Mouse (Mus musculus) lung, postnatal 14 days (tissue): ENCODE data around the gene Arid2.
A peak's percentile ranks its signal among the peaks of the same experiment; 100 is the strongest.
"Not testable (repeated sequence)": the region's sequence is repeated elsewhere in the genome, so short reads cannot be mapped to it uniquely, and the experiment has no call there.

ENCODE experiments used
- DNase-seq: peaks from one replicate; pipeline ENCODE4 v3.0.0; 2021

Gene Arid2

DNA sequence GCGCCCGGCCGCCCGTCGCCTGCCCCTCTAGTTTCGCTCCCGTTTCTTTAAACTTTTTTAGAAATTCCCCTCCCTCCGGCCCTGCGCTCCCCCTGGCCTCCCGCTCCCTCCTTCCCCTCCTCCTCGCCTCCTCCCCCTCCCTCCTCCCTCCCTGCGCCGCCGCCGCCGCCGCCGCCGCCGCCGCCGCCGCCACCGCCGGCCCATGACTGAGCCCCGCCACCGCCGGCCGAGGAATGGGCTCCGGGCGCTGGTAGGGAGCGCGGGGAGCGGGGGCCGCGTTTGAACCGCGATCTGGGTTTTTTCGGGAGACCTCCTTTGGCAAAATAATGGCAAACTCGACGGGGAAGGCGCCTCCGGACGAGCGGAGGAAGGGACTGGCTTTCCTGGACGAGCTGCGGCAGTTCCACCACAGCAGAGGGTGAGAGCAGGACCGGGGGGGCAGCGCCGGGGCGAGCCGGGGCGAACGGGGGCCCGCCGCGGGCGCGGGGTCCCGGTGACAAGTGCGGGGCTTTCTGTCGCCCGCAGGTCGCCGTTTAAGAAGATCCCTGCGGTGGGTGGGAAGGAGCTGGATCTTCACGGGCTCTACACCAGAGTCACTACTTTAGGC is at the start of gene Arid2:
Gene Arid2 (plus strand): TSS at position 150 of the 607 bp plus-strand sequence.
- peak; percentile 71 for DNase-seq

DNA sequence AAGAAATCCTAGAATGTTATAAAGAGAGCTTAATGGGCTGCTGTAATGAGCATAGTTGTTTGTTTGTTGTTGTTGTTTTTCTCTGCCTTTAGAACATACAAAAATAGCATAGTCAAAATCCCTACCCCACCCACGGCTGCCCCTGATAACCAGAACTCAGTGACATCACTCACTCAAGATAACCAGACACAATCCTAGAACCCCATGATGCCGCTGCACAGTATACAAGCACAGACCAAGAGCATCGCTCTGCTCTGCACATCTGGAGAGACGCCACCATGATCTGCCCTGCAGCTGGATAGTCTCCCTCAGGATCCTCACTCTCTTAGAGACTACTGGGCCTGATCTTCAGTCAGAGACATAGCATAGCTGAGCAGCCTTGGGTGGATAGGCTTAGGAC is 49.2 kb upstream of the Arid2 start:
- no peak for DNase-seq

DNA sequence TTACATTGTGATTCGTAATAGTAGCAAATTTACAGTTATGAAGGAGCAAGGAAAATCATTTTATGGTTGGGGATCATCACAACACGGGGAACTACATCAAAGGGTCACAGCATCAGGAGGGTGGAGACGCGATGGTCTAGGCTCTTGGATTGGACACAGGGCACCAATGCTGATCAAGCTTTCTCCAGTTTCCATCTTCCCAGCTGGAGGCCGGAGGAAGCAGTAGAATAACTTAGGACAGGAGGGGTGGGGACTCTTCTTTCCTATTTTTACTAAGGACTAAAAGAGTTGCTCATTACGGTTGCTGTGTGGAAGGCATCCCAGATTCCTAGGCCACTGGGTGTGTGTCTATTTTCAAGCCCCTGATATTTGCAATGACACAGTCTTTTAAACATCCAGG is 43.1 kb upstream of the Arid2 start:
- DNase-seq: no peak

DNA sequence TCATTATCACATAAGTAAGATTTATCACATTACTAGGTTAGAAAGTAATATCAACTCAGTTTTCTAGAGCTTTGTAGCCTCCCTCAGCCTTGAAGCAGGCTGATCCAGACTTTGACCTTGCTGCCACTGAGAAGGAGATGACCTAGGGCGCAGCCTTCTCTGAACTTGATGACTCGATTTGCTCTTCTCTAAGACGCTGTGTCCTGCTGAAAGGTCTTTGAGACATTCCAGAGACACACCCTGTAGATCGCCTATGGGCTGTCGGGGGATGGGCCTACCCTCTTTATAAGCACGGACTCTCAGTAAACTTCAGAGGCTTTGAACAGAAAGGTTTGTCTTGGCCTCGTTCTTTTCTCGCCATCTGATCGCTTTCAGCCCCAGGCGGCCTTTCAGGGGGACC is 42.6 kb upstream of the Arid2 start:
- DNase-seq: not testable (repeated sequence)

DNA sequence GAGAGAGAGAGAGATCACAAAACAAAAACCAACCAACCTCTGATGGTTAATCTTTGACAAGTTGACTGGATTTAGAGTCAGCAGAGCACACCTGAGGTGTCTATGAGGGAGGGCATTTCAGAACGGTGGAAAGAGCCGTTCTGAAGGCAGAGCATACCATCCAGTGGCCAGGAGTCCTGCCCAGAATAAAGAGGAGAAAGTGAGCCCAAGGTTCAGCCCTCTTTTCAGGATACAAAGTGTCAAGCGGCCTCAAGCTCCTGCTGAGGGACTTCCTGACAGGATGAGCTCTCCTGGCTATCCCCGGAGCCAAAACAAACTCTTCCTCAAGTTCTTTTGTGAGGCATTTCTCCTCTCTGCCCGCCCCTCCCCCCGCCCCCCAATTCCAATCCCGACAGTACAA is 33.5 kb upstream of the Arid2 start:
- no peak for DNase-seq

DNA sequence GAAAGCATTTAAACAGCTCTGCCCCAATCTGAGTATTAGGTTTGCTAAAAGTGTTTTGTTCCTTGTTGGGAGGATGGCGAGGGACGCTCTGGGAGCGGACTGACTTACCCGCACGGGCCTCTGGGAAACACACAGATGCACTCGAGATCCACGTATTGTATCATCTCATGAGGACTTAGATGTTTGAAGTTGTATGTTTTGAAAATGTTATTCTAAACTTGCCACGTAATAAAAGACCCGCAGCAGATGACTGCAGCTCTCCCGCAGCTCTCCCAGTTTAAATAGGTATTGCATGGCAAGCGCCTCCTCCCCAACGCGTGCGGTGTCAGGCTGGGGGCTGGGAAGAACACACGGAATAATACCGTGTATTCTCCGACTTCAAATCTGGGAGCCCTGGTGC is 33.0 kb upstream of the Arid2 start:
- DNase-seq: no peak

DNA sequence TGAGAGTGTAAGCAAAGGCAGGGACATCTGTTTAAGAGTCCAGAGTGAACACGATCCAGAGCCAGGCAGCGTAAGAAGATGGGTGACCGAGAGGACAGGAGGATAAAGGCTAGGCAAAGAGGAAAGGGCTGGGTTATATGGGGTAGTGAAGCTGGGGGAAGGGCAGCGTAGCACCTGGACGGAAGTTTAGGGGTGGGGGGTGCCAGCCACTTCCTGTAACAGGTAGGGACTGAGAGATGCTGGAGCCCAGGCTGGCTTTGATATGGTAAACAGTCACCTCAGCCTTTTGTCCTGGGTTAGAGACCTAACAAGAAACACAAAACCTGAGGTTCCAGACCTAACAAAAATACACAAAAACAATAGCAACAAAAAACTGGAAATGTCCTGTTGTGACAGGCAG is 29.5 kb upstream of the Arid2 start:
- DNase-seq: no peak

DNA sequence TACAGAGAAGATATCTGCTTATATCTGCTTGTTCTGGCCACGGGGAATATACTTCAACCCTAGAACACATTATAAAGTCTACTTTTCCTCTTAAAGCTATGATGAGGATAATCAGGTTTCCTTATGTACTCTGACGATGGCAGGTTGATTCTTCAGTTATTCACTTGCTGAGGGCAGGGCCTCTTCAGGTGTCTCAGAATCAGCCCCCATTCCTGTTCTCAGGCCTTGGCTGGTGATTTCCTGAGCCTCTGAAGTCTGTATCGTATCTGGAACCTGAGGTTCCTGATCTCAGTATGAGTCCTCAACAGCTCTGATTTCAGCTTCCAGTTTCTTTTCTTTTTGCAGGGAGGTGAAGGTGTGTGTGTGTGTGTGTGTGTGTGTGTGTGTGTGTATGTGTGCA is 22.7 kb upstream of the Arid2 start:
- DNase-seq: no peak

DNA sequence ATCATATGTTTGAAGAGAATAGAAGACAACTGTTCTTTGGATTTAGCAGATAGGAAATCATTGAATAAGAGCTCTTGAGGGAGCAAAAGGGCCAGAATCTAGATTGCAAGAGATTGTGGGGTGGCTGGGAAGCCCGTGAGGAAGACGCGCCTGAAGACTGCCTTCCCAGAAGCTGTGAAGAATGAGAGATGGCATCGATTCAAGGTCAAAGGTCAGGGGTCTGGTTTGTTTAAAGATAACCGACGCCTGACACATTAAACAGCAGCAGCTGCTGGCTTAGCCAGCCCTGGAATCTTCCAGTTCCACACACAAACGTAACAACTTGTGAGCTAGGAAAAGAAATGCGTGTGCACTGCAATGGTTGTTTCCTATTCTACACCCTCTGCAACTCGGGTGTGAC is 19.4 kb upstream of the Arid2 start:
- no peak for DNase-seq

DNA sequence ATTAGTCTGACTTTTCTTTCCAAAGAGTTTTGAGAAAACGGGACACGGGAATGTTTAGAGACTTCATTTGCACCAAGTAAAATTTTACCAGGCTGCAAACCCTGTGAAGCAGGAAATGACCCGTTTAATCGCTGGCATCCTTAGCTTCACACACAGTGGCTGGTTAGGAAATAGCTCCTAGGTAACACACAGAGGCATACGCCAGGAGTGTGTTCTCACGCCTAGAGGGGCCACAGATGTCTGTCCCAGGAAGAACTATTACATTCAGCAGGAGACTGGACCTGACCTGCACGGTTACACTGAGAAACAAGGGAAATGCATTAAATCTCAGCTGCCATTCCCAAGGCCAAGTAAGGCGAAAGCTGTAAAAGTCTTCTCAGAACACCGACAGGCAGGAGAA is 18.7 kb upstream of the Arid2 start:
- no peak for DNase-seq

DNA sequence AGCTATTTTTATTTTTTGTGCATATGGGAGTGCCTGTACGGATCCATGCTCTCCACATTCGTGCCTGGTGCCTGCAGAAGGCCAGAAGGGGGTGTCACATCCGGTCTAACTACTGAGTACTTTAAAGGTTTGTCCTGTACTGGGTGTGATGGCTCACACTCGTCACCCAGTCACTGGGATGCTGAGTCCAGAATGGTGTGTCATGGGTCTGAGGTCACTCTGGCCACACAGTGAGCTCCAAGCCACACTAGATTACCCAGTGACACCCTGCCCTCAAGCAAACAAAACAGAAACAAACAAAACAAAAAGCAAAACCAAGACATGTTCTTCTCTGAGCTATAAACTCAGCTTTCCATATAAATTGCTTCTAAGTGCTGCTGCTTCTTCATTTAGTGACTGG is 17.9 kb upstream of the Arid2 start:
- DNase-seq: no peak

DNA sequence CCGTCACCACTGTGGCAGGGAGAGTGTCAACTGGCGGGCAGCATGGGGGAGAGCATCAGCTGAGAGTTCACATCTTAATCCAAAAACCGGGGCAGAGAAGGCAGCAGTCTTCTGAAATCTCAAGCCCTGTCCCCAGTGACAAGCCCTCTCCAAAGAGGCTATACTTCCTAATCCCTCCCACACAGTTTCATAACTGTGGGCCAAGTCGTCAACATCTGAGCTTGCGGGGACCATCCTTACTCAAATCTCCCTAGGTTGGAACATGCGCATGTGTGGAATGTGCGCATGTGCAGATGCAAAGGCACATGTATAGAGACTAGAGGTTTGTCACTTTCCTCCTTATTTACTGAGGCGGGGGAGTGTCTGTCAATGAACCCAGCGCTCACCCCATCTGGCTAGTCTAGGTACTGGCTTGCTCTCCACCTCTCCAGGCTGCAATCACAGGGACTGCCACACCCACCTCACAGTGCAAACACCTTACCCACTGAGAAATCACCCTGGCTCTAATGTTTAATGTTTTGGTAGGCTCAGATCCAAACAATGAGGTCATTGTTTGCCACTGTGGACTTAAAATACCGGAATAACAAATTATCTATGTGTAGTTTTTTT is 16.9 kb upstream of the Arid2 start:
- no peak for DNase-seq

DNA sequence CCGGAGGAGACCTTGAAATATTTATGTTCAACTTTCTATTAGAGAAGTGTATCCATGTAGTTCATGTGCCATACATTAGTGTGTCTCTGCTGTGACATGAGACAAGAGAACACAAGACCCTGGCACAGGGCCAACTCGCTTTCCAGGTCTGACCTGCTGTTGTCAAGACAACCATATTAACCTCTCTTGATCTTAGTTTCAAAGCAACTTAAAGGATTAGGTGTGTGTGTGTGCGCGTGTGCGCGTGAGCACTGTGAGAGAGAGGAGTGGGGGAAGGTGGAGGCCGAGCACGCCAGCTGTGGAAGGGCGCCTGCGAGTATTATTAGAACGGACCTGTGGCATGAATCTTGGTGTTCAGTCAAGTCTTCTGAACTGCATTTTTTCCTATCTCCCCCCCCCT is 15.0 kb upstream of the Arid2 start:
- no peak for DNase-seq

DNA sequence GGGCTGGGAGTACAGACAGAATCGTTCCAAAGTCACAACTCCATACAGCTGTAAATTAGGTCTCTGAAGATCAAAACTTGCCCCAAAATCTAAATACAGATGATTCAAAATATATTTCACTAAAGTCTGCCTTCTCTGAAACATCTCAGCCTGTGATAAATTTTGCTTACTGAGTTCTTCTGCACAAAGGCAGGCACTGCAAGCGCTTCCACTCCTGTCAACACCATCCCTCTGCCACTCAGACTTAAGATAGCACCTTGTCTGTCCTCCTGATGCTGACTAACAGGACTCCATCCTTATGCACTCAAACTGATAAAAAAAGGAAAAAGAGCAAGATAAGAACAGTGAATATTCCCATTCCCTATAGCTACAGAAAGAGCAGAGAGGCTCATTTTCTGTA is 13.0 kb upstream of the Arid2 start:
- DNase-seq: no peak

DNA sequence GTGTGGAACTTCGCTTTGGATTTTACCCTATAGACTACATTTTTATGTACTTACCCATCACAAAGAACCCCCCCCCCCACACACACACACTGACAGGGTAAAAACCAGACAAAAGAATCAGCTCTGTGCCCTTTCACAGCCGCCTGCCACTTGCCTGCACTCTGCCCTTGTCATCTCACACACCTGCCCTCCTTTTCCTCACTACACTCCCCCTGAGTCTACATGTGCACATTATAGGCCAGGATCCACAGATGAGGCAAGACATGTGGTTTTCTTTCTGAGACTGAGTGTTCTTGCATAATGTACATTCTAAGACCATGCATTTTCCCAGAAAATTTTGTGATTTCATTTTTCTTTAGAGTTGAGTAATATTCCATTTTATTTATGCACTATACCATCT is 12.1 kb upstream of the Arid2 start:
- no peak for DNase-seq

DNA sequence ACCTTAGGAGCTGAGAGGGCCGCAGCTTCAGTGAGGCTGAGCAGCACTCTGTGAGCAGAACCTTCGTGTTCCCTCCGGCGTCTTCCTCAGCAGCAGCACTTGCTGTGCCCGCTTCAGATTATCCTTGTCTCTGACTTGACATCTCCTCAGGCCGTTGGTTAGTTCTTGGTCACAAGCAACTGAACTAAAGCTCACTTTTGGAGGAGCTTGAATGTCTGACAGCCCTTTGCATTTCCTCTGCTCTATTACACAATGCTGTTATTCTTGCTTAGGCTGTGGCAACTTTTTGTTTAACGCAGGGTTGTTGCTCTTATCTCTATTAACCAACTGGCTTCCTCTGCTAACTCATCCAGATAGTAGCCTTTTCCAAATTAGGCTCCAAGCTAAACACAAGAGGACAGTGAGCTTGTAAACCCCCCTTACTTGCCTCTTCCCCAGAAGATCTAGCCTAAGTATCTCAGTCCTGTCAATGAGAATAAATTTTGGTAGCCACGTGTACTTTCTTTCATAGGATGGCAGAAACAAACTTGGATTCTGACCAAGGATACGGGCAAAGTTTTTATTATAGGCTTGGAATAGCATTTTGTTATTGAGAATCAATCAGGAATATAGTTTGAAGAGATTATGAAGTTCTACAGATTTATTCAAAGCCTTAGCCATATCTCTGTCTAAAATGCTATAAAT is 11.4 kb upstream of the Arid2 start:
- DNase-seq: no peak

DNA sequence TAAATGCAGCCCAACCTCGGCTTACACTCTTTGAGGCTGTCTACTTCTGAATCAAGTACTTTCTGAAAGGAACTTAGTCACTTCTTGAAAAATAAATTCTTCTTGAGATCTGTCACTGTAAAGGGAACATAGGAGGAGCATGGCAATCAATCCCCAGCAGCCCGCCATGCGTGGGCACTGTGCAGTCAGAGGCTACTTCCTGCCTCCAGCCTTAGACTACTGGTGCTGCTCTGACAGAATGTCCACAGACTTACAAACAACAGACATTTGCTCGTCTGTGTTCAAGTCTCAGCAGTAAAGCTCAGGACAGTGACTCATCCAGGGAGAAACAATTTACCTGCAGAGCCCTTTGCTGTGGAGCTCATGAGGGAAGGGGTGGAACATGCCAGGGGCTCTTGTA is 10.3 kb upstream of the Arid2 start:
- no peak for DNase-seq

DNA sequence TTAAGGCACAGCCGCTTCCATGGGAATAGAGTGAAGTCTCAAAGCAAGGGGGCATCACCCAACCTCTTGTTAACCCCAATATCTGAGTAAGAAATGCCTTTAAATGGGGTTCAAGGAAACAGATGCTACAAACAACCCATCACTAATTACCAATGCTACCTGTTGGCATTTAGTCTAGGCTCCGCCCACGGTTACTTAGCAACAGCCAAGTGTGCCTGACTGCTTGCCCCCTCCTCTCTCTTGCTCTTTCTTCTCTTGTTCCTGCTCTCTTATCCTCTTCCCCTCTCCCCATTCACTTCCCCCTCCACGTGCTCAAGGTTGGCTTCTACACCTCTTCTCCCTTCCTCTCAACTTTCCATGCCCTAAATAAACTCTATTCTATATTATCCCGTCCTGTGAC is 6.1 kb upstream of the Arid2 start:
- DNase-seq: no peak

DNA sequence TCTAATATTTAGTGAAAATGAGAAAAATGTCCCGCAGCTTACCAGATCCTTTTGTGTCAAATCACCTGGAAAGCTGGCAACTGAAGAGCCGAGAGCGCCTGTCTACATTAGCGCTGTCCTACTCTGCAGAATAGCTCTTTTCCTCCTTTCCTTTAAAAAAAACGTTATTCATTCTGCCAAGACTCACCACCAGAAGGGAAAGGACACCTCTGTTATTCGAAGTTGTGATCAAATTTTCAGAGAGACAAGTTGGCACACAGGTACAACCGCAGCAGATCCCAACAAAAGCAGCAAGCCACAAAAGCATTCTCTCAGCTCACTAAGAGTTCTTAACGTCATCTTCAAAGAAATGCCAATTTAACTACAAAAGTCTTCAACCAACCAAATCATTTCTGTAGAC is 4.2 kb upstream of the Arid2 start:
- DNase-seq: no peak

DNA sequence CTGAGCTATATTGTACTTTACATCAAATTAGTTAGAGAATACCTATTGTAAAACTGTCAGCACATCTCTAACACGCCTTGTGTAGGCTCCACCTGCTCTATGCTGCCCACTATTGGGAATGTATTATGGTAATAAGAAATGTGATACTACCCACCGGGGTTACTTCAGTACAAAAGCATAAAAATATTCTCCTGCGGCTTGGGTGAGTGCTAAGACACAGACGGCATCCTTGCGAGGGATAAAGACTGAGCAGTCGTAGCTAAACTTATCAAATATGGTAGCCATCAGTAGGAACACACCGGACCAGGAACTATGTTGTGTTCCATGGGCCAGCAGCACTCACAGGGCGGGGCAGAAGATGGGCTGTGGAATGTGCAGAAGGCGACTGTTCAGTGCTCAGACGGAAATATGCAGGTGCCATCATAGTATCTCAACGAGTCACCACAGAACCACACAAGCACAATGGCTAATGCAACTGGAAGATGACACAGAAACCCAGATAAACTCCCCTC is 3.3 kb upstream of the Arid2 start:
- peak; percentile 43 for DNase-seq

DNA sequence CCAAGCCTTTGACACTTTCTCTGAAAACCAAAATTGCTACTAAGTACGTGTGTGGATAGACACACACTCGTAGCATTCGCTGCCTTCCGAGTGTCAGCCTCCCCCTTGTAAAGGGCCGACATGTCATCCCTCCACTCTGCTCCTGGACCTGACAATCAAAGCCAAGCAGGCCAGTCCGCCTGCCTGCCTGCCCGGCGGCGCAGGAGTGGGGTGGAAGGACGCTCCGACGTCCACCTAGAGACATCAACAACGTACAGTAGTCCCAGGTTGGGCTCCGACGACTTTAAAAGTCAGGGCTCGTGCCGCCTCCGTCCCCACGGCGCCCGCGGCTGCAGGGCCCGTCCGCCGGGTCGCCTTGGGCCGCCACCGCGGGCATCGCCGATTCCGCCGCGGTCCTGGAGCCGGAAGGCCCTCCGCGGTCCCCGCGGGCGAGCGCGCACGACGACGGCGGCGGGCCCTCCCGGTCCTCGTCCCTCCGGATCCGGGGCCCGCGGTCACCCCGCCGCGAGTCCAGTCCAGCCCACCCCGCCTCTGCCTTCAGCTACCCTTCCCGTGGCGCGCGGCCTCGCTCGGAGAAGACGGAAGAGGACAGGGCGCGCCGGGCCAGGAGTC is 2.5 kb upstream of the Arid2 start:
- DNase-seq: no peak

DNA sequence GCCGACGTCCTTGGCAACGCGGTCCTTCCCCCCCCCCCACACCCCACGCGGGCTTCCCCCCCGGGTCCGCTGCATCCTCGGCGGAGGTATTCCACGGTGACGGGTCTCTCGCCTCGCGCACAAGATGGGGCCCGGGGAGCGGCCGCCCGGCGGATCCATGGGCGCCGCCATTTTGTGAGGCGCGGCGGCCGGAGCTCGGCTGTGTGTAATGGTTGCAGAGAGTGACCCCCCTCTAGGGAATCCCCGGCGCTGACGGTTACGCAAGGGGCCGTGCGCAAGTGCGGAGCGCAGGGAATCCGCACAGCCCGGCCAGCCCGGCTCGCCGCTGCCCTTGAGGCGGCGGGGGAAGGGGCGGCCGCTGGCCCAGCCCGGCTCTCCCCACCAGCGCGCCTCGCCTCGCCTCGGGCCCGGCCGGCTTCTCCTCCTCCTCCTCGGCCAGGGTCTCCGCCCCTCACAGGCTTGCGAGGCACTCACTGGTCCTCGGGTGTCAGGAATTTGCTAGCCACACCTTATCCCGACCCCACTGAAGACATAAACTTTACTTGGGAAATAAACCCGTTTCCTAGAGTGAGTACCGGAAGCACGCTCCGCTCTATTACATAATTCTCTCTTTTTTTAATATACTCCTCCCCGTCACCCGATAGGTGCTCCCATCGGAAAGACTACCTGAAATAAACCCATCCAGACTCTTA is 1.8 kb upstream of the Arid2 start:
- DNase-seq: peak; percentile 89
